Mouse (Mus musculus): Measurements from ENCODE around the gene Zfp574. TPM values are rescaled to one million over a fixed set of nuclear protein-coding genes. Genes with fewer than 3 reads are reported as not detected.

The Zfp574 gene
- polyA plus RNA-seq, 1 experiment from 2014 or later: 39.8 TPM

GRCm38 (mm10) chr7:25056951-25057350 is 15.4 kb upstream of the Zfp574 start:
- Histone ChIP-seq H3K4me1 (no peaks in the 10 kb centered on the region), H3K36me3 (peaks cover 93% of the 10 kb centered on the region)

GRCm38 (mm10) chr7:25057888-25058287 is 14.5 kb upstream of the Zfp574 start:
- no peaks in the 10 kb centered on the region for H3K4me1 ChIP-seq

More at GRCm38 (mm10) chr7:25056951-25057350, 15.4 kb upstream of the Zfp574 start:
- H3K4me2 ChIP-seq (replicated peaks): no peak overlapping the region
- no peak overlapping the region for H3K27ac ChIP-seq
- WGBS: 76% methylated on average over 4 of the region's 4 CpGs
- no peaks in the 10 kb centered on the region for H3K9me3 ChIP-seq (replicated peaks)
- no peaks in the 10 kb centered on the region for H3K27me3 ChIP-seq
- no peak overlapping the region for H3K4me3 ChIP-seq
- H3K9ac ChIP-seq: no peak overlapping the region
- no peak for ATAC-seq (ENCODE audit: low FRiP score)

GRCm38 (mm10) chr7:25058394-25058793 is 14.0 kb upstream of the Zfp574 start:
- no peak overlapping the region for H3K4me2 ChIP-seq (replicated peaks)
- H3K9ac ChIP-seq: no peak overlapping the region
- WGBS: 94% methylated on average over 8 of the region's 8 CpGs
- no peaks in the 10 kb centered on the region for H3K27me3 ChIP-seq
- H3K36me3 ChIP-seq: peaks cover 95% of the 10 kb centered on the region
- H3K9me3 ChIP-seq (replicated peaks): no peaks in the 10 kb centered on the region
- H3K27ac ChIP-seq: no peak overlapping the region
- H3K4me1 ChIP-seq: no peaks in the 10 kb centered on the region
- no peak overlapping the region for H3K4me3 ChIP-seq
- ATAC-seq (ENCODE audit: low FRiP score): no peak

More at GRCm38 (mm10) chr7:25057888-25058287, 14.5 kb upstream of the Zfp574 start:
- Histone ChIP-seq H3K36me3 (peaks cover 95% of the 10 kb centered on the region), H3K4me2 (replicated peaks) (no peak overlapping the region), H3K9me3 (replicated peaks) (no peaks in the 10 kb centered on the region), H3K4me3 (no peak overlapping the region), H3K27ac (no peak overlapping the region), H3K9ac (no peak overlapping the region), H3K27me3 (no peaks in the 10 kb centered on the region)
- WGBS: 93% methylated on average over 5 of the region's 5 CpGs
- no peak for ATAC-seq (ENCODE audit: low FRiP score)

GRCm38 (mm10) chr7:25058836-25059235 is 13.5 kb upstream of the Zfp574 start:
- H3K9ac ChIP-seq: no peak overlapping the region
- no peaks in the 10 kb centered on the region for H3K9me3 ChIP-seq (replicated peaks)
- peaks cover 95% of the 10 kb centered on the region for H3K36me3 ChIP-seq
- no peak overlapping the region for H3K27ac ChIP-seq
- WGBS: 92% methylated on average over 14 of the region's 14 CpGs
- ATAC-seq (ENCODE audit: low FRiP score): peak; percentile 36; the same call in 1 of the 2 replicates
- H3K4me1 ChIP-seq: no peaks in the 10 kb centered on the region
- no peaks in the 10 kb centered on the region for H3K27me3 ChIP-seq
- H3K4me2 ChIP-seq (replicated peaks): no peak overlapping the region
- no peak overlapping the region for H3K4me3 ChIP-seq

GRCm38 (mm10) chr7:25063346-25063745 is 9.0 kb upstream of the Zfp574 start:
- Histone ChIP-seq H3K27ac (no peak overlapping the region), H3K36me3 (peaks cover 92% of the 10 kb centered on the region), H3K4me3 (no peak overlapping the region), H3K4me1 (peaks cover 6% of the 10 kb centered on the region), H3K27me3 (no peaks in the 10 kb centered on the region), H3K4me2 (replicated peaks) (no peak overlapping the region), H3K9me3 (replicated peaks) (no peaks in the 10 kb centered on the region), H3K9ac (no peak overlapping the region)
- WGBS: 95% methylated on average over 6 of the region's 6 CpGs
- no peak for ATAC-seq (ENCODE audit: low FRiP score)

GRCm38 (mm10) chr7:25063900-25064299 is 8.5 kb upstream of the Zfp574 start:
- ATAC-seq (ENCODE audit: low FRiP score): no peak
- no peak overlapping the region for H3K4me3 ChIP-seq
- H3K27me3 ChIP-seq: no peaks in the 10 kb centered on the region
- H3K27ac ChIP-seq: no peak overlapping the region
- H3K9me3 ChIP-seq (replicated peaks): no peaks in the 10 kb centered on the region
- H3K4me1 ChIP-seq: peaks cover 11% of the 10 kb centered on the region
- WGBS: 83% methylated on average over 8 of the region's 8 CpGs
- H3K36me3 ChIP-seq: peaks cover 88% of the 10 kb centered on the region
- no peak overlapping the region for H3K4me2 ChIP-seq (replicated peaks)
- H3K9ac ChIP-seq: no peak overlapping the region

- Histone ChIP-seq H3K9ac (no peak overlapping the region), H3K27me3 (no peaks in the 10 kb centered on the region), H3K4me3 (no peak overlapping the region), H3K27ac (no peak overlapping the region), H3K4me1 (peaks cover 42% of the 10 kb centered on the region), H3K4me2 (replicated peaks) (no peak overlapping the region), H3K36me3 (peaks cover 57% of the 10 kb centered on the region), H3K9me3 (replicated peaks) (no peaks in the 10 kb centered on the region)
- ATAC-seq (ENCODE audit: low FRiP score): no peak
- 96% methylated on average over 7 of the region's 7 CpGs for whole genome bisulfite sequencing
Observed at GRCm38 (mm10) chr7:25067338-25067737, 5.0 kb upstream of the Zfp574 start.

GRCm38 (mm10) chr7:25067909-25068656 is 4.3 kb upstream of the Zfp574 start:
- WGBS: 86% methylated on average over 22 of the region's 22 CpGs
- H3K4me2 ChIP-seq (replicated peaks): peak overlapping the region; percentile 94
- no peak for ATAC-seq (ENCODE audit: low FRiP score)
- no peak overlapping the region; the same call in 1 of the 2 replicates for H3K4me3 ChIP-seq
- no peaks in the 10 kb centered on the region for H3K9me3 ChIP-seq (replicated peaks)
- peak overlapping the region; percentile 15; the same call in 1 of the 2 replicates for H3K9ac ChIP-seq
- peak overlapping the region; percentile 60; the same call in 1 of the 2 replicates for H3K27ac ChIP-seq
- peaks cover 50% of the 10 kb centered on the region for H3K36me3 ChIP-seq
- no peaks in the 10 kb centered on the region for H3K27me3 ChIP-seq
- peaks cover 45% of the 10 kb centered on the region for H3K4me1 ChIP-seq

- no peak overlapping the region for H3K4me3 ChIP-seq
- ATAC-seq (ENCODE audit: low FRiP score): peak; percentile 39; the same call in 1 of the 2 replicates
- H3K36me3 ChIP-seq: peaks cover 43% of the 10 kb centered on the region
- peak overlapping the region; percentile 94 for H3K4me2 ChIP-seq (replicated peaks)
- H3K27ac ChIP-seq: peak overlapping the region; percentile 62
- WGBS: 4% methylated on average over 2 of the region's 2 CpGs
- no peaks in the 10 kb centered on the region for H3K9me3 ChIP-seq (replicated peaks)
- H3K4me1 ChIP-seq: peaks cover 52% of the 10 kb centered on the region
- peak overlapping the region; percentile 93; the same call in 1 of the 2 replicates for H3K9ac ChIP-seq
- H3K27me3 ChIP-seq: no peaks in the 10 kb centered on the region
Observed at GRCm38 (mm10) chr7:25068724-25069123, 3.6 kb upstream of the Zfp574 start.

- H3K4me1 ChIP-seq: peaks cover 65% of the 10 kb centered on the region
- peaks cover 7% of the 10 kb centered on the region for H3K36me3 ChIP-seq
- peak overlapping the region; percentile 79 for H3K4me3 ChIP-seq
- no peaks in the 10 kb centered on the region for H3K27me3 ChIP-seq
- peak overlapping the region; percentile 94 for H3K4me2 ChIP-seq (replicated peaks)
- 0% methylated on average over 20 of the region's 33 CpGs for WGBS
- no peaks in the 10 kb centered on the region for H3K9me3 ChIP-seq (replicated peaks)
- peak; percentile 23 for ATAC-seq (ENCODE audit: low FRiP score)
- H3K9ac ChIP-seq: peak overlapping the region; percentile 93
- peak overlapping the region; percentile 95 for H3K27ac ChIP-seq
Observed at GRCm38 (mm10) chr7:25072716-25073390, 486 bp downstream of the Zfp574 start.

GRCm38 (mm10) chr7:25073924-25074323 is 1.6 kb downstream of the Zfp574 start:
- Histone ChIP-seq H3K4me2 (replicated peaks) (0 out of 2 replicates have a peak overlapping the region, but pooled peaks have one; percentile 94), H3K4me1 (peaks cover 65% of the 10 kb centered on the region), H3K27ac (peak overlapping the region; percentile 95), H3K4me3 (0 out of 2 replicates have a peak overlapping the region, but pooled peaks have one; percentile 79), H3K27me3 (no peaks in the 10 kb centered on the region), H3K9ac (no peak overlapping the region), H3K9me3 (replicated peaks) (no peaks in the 10 kb centered on the region), H3K36me3 (no peaks in the 10 kb centered on the region)
- 89% methylated on average over 8 of the region's 8 CpGs for WGBS
- ATAC-seq (ENCODE audit: low FRiP score): no peak

- Histone ChIP-seq H3K27me3 (no peaks in the 10 kb centered on the region), H3K9ac (peak overlapping the region; percentile 61), H3K4me3 (peak overlapping the region; percentile 95), H3K36me3 (peaks cover 20% of the 10 kb centered on the region), H3K4me2 (replicated peaks) (peak overlapping the region; percentile 82), H3K4me1 (peaks cover 49% of the 10 kb centered on the region), H3K27ac (peak overlapping the region; percentile 92), H3K9me3 (replicated peaks) (no peaks in the 10 kb centered on the region)
- WGBS: 19% methylated on average over 7 of the region's 7 CpGs
- no peak for ATAC-seq (ENCODE audit: low FRiP score)
Observed at GRCm38 (mm10) chr7:25076296-25076662, 3.9 kb downstream of the Zfp574 start.

All from hindbrain, embryonic 12.5 days (tissue).